Mouse (Mus musculus) testis, postnatal 14 days (tissue): Measurements from ENCODE around the gene Itga6.

Experiments
- DNase-seq: peaks from one replicate; pipeline ENCODE4 v3.0.0; 2021; ENCODE audit warnings: low spot score

The Itga6 gene

DNA sequence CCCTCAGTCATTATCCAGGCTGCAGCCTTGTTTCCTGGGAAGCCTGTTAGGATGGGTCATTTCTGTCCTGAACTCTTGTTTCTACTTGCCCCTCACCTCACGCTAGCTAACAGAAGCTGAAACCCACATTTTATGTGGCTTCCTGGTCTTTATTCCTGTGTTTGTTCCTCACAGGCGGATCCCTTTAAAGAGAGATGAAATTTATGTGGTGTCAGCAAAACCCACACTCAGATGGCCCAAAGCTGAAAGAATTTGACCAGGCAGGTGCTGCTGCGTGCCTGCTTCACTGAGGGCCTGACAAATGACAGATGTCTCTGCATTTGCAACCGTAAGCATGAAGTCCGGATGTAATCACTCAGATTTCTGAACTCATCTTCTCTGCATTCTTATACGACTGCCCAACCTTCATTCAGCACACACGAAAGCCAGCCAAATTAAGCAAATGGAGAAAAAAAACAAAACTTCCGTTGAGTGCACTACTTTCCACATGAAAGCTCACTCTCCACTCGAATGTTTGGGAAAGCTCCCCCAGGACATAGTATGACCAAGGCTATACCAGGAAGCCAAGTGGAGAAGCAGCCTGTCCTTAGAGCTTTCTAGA, 10.5 kb upstream of the Itga6 start:
- DNase-seq: no peak

- no peak for DNase-seq
These were observed 9.8 kb upstream of the Itga6 start for GRCm38 (mm10) chr2:71735541-71736159.

- no peak for DNase-seq
These were observed 9.2 kb upstream of the Itga6 start for GRCm38 (mm10) chr2:71736213-71736612.

GRCm38 (mm10) chr2:71739173-71739860, 6.1 kb upstream of the Itga6 start:
- no peak for DNase-seq

DNA sequence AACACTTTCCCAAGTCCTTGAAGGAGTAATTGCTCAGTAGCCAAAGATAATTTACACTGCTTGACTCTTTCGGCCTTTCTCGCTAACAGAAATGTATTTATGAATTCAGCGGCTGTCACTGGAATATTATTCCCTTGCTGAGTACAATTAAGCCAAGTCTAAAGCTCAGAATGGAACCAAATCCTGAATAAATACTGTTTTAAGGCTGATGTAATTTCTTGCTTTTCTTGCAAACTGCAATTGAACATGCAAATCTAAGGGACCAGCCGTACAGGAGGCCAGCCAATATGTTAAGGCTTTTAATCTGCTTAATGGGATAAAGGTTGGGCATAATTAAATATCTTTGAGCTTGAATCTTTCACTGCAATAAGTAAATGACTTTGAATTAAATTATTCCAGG, 2.9 kb upstream of the Itga6 start:
- no peak for DNase-seq

DNA sequence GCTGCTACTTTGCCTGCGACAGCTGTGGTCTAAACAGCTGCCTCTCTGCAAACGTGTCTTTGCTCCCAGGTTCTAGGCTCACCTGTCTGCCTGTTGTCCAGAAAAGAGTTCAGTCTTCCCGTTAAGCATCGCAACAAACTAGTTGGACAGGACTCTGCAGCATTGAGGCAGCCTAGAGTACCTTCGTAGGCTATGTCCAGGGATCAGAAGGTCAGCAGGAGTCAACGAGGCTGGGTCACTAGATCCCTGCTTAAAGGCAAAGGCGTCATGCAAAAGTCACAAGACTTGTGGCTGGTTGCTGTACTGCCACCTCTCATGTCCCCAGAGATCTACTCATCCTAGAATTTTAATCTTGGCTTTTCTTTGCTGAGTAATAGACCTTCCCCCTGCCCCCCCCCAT, 2.0 kb upstream of the Itga6 start:
- DNase-seq: no peak

- no peak for DNase-seq
These were observed 1.1 kb upstream of the Itga6 start for GRCm38 (mm10) chr2:71744320-71744719.

DNA sequence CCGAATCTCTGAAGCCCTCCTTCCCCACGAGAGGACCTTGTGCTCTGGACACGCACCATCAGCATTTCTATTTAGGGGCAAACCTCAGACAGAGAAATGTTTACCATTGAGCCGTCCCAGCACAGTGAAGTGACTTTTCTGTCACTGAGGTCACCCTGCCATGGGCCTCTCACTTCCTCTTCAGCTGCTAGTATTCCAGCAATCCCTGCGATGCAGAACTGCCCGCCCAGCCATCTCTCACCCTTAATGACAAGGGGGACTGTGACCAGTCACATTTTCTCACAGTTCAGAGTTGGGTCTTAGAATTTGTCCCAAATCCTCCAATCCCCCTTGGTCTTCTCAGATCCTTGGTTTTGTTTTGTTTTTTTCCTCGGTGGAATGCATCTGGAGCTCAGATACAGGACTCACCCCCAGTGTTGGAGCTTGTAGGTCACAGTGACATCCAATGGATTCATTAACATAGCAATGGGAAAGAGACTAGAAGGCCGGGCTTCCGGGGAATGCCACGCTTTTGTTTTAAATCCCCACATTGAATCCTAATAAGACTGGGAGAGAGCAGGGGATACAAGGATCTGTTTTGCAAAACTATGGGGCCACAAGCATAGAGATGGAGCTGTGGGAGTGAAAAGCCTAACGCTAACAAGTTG, 432 bp upstream of the Itga6 start:
- DNase-seq: no peak

GRCm38 (mm10) chr2:71748451-71748850, 3.0 kb downstream of the Itga6 start:
- DNase-seq: no peak

GRCm38 (mm10) chr2:71749367-71750086, 4.1 kb downstream of the Itga6 start:
- no peak for DNase-seq

GRCm38 (mm10) chr2:71750087-71750453, 4.7 kb downstream of the Itga6 start:
- DNase-seq: no peak

- DNase-seq: peak; percentile 72
These were observed 5.9 kb downstream of the Itga6 start for GRCm38 (mm10) chr2:71751336-71751735.

- no peak for DNase-seq
These were observed 6.4 kb downstream of the Itga6 start for GRCm38 (mm10) chr2:71751863-71752262.

DNA sequence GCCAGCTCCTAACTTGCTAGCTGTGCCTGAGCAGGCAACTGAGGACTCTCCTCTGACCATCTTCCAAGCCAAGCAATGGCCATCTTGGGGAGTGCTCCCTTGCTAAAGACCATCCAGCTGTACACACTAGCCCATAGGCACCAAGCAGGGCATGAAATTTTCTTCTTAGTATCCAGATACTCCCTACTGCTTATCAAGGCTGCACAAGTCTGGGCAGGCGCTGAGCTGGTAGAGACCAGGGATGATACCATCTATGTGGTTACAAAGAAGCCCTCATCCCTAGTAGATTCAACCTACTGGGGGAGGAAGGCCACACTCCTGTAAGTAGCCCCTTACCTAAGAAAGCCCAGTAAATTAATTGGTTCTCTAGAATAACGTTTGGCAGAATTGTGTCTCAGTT, 7.0 kb downstream of the Itga6 start:
- DNase-seq: no peak

- no peak for DNase-seq
These were observed 7.7 kb downstream of the Itga6 start for GRCm38 (mm10) chr2:71753161-71753560.

DNA sequence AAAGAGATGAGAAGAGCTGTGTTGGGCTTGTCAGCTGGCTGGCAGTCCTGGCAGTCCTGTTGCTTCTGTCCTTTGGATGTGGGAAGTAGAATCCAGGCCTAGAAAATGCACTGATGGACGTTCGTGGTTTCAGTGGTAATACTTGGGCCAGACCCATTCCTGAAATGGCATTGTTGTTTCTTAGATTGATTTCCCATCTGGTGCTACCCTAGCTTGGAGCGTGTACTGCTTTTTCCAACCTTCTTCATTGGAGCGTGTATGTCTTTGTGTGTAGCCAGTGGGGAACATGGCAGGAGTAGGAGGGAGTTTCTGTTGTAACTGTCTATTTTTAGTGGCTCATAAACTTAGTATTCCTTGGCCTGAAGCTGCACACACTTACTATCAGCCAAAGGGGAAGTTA, 10.3 kb downstream of the Itga6 start:
- no peak for DNase-seq

GRCm38 (mm10) chr2:71757098-71757497, 11.7 kb downstream of the Itga6 start:
- DNase-seq: no peak

DNA sequence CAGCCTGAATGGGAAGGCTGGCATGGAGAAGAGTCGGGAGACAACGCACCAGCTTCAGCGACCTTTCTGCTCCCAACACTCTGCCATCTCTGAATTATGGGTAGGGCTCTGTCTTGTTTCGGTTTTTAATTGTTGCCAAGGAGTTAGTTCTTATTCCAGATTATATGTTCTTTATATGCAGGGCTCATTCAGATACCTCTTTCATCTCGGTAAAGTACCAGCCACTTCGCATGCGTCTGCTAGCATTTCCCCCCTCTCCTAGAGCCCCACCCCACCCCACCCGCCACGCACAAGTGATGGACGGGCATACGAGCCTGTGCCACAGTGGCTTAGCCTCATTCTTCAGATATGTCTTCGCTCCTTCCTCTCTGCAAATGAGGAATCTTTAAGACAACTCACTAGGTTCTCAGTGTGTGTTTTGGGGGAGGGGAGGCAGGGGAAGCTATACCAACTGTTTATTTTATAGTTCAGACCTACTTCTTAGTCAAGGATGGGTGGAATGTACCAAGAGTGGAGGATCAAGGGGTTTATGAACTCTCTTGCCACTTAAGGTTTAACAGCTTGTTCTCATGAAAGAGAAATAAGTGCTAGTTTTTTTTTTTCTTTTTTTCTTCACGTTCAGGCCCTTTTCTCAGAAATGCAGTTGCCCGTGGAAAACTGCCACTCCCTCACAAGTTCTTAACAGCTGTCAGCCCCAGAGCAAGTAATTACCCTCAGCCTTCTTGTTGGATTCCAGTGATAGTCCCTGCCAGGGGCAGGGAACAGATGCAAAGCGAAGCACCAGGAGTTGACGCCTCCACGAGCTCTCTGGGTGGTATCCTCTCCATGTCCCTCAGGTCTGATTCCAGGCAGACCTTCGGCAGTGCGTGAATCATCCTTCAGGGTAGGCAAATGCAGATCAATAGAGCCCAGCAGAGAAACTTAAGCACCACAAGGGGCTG, 13.4 kb downstream of the Itga6 start:
- DNase-seq: no peak

GRCm38 (mm10) chr2:71760091-71760490, 14.7 kb downstream of the Itga6 start:
- no peak for DNase-seq

DNA sequence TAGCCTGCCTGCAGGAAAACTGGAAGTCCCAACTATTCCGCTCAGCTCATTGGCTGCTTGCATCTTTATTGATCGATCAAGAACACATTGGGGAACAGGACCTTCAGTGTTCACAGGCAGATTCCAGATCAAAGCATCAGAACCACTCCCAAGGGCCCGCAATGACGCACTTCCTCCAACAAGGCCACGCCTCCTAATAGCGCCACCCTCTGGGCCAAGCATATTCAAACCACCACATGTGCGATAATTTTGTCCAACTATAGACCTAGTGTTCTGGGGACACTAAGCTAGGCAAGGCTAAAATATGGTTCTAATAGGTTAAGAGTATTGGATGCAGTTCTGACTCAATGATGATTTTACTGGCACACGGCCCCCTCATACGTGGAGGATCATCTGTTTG, 15.7 kb downstream of the Itga6 start:
- no peak for DNase-seq

DNA sequence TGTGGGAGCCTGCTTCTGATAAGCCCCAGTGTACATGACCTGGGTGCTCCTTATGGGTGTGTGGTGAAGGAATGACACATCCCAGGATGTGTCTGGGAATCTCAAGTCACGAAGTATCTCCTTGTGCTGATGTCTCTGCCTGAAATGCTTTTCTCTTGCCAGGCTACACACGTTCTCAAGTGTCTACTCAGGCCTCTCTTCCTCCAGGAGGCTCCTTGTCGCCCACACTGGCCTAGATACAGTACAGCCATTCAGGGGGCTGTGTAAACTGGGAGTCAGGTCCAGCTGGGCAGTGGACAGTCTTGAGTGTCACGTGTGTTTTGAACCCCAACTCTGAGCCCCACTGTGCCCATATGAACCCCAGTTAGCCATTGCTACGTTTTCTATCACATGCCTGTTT, 19.1 kb downstream of the Itga6 start:
- DNase-seq: no peak
